Mouse (Mus musculus) liver, adult 2 months (tissue): ENCODE results near the gene Col4a1. TPM values are rescaled to one million over a fixed set of nuclear protein-coding genes. Genes with fewer than 3 reads are reported as not detected.

Experiments
- DNase-seq: peaks from one replicate; pipeline ENCODE4 v3.0.0-alpha.2; 2011; ENCODE audit warnings: low read depth, low spot score; ENCODE audit errors: extremely low read depth
- H3K27ac ChIP-seq: fragments of 200-500 bp; replicated peaks from 2 replicates; pipeline ENCODE4 v1.5.1; 2012; ENCODE audit warnings: low read depth, mild to moderate bottlenecking, control low read depth, inconsistent platforms, low read length; ENCODE audit not compliant: insufficient read depth
- H3K27me3 ChIP-seq: fragments of 200-500 bp; 2 replicates; pipeline ENCODE4 v1.6.1; 2012; ENCODE audit warnings: mild to moderate bottlenecking, moderate library complexity, low read length, inconsistent platforms; ENCODE audit not compliant: control insufficient read depth, insufficient read depth
- H3K36me3 ChIP-seq: fragments of 200-500 bp; 2 replicates; pipeline ENCODE4 v1.6.1; 2012; ENCODE audit warnings: low read length, inconsistent platforms; ENCODE audit not compliant: control insufficient read depth, insufficient read depth
- H3K4me1 ChIP-seq: fragments of 200-500 bp; 2 replicates; pipeline ENCODE4 v1.6.1; 2011; ENCODE audit warnings: low read length; ENCODE audit not compliant: control insufficient read depth, insufficient read depth
- H3K4me3 ChIP-seq: fragments of 200-500 bp; 2 replicates; pipeline ENCODE4 v1.5.1; 2011; ENCODE audit warnings: low read depth, mild to moderate bottlenecking, control low read depth, low read length, moderate library complexity; ENCODE audit not compliant: insufficient read depth
- H3K79me2 ChIP-seq: fragments of 200-500 bp; 2 replicates; pipeline ENCODE4 v1.6.1; 2012; ENCODE audit warnings: inconsistent platforms, mild to moderate bottlenecking, low read length, moderate library complexity; ENCODE audit not compliant: control insufficient read depth, insufficient read depth
- H3K9ac ChIP-seq: fragments of 200-500 bp; 2 replicates; pipeline ENCODE4 v1.6.1; 2012; ENCODE audit warnings: low read depth, mild to moderate bottlenecking, control low read depth, inconsistent platforms, low read length
- CTCF ChIP-seq: fragments of 200-500 bp; IDR thresholded peaks from 2 replicates; pipeline ENCODE4 v1.5.1; 2011; ENCODE audit warnings: low read depth, low read length, control low read depth
- POLR2A ChIP-seq: fragments of 200-500 bp; IDR thresholded peaks from 2 replicates; pipeline ENCODE4 v1.6.1; 2011; ENCODE audit warnings: low read length, control low read depth; ENCODE audit not compliant: insufficient read depth; ENCODE audit errors: extremely low read depth
- WGBS: fragments of 180-500 bp; shearing (Covaris S2); methylation state at CpG from one replicate; pipeline ENCODE4 v1.1.7; 2018; 5-methylcytosine and 5-hydroxymethylcytosine counted together
- polyA plus RNA-seq: library from polyadenylated mRNA; depleted of rRNA; stranded (reverse); fragments of >200 nt; gene quantifications from 2 replicates; pipeline ENCODE4 v1.2.3, GENCODE M21; 2012
- total RNA-seq: library from RNA; depleted of rRNA; stranded (reverse); fragments of >200 nt; gene quantifications from 2 replicates; pipeline ENCODE4 v1.2.3, GENCODE M21; 2014

Gene Col4a1
- total and polyA plus RNA-seq, 2 experiments, result 25.7 to 29.1 TPM

DNA sequence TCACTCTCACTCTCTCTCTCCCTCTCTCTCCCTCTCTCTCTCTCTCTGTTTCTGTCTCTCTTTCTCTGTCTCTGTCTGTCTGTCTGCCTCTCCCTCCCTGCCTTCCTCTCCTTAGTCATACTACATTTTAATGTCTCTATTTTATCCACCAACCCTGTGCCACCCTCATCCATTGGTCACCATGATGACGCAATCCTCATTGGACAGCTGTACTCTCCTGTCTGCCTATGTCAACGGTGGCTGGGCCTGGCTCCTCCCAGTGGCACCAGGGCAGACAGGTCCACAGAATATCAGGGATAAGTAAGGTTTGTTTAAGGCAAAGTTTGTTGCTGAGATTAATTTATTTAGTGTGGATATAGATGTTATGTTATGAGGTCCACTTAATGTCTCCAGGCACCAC is 143.2 kb downstream of the Col4a1 start:
- H3K9ac ChIP-seq, result no peak overlapping the region
- H3K36me3 ChIP-seq, result no peaks in the 10 kb centered on the region
- peaks cover 16% of the 10 kb centered on the region for H3K4me1 ChIP-seq
- TF ChIP-seq CTCF (peak; percentile 27; the same call in 1 of the 2 replicates), POLR2A (no peak)
- no peak overlapping the region for H3K4me3 ChIP-seq
- H3K27ac ChIP-seq, result no peak overlapping the region
- WGBS, result 23% methylated on average over 2 of the region's 2 CpGs
- H3K27me3 ChIP-seq, result no peaks in the 10 kb centered on the region
- DNase-seq, result peak; percentile 84
- H3K79me2 ChIP-seq, result no peaks in the 10 kb centered on the region

DNA sequence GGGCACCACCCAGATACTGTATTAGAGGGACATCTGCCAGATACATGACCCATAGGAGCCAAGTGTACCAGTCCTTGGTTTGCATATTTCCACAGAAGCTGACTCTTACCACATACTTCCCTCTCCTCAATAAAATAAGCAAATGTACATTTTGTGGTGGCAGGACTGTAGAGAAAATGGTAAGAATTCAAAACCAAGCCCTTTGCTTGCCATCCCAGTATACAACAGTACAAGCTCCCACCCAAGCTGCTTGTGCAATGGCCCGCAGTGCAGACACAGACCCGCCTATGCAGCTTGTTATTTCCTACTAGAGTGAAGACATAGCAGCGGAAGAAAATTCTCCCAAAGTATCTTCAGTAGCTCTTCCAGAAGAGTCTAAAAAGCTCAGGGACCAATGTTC is 143.8 kb downstream of the Col4a1 start:
- WGBS, result 86% methylated on average over 3 of the region's 3 CpGs
- Histone ChIP-seq H3K79me2 (no peaks in the 10 kb centered on the region), H3K9ac (no peak overlapping the region), H3K27me3 (no peaks in the 10 kb centered on the region), H3K27ac (no peak overlapping the region), H3K36me3 (no peaks in the 10 kb centered on the region), H3K4me3 (no peak overlapping the region), H3K4me1 (peaks cover 16% of the 10 kb centered on the region)
- no peak for DNase-seq
- no peak for TF ChIP-seq POLR2A
- TF ChIP-seq CTCF, result no peak

DNA sequence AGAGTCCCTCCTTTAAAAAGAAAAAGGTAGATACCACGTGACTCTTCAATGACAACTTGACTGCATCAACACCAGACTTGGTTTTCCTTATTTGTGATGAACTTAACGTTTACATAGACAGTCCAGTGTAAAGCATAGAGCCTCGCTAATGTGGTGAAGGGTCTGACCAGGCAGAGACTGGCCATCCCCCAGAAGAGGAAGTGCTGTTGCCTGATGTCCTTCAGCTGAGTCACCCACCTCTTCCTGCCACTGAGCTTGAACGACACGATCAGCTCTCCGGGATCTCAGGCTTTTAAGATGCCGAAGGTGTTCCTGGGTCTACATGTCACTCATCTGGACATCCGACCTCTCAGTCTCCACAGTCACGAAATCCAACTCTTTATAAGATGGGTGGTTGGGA is 144.7 kb downstream of the Col4a1 start:
- WGBS, result 80% methylated on average over 9 of the region's 9 CpGs
- no peaks in the 10 kb centered on the region for H3K79me2 ChIP-seq

DNA sequence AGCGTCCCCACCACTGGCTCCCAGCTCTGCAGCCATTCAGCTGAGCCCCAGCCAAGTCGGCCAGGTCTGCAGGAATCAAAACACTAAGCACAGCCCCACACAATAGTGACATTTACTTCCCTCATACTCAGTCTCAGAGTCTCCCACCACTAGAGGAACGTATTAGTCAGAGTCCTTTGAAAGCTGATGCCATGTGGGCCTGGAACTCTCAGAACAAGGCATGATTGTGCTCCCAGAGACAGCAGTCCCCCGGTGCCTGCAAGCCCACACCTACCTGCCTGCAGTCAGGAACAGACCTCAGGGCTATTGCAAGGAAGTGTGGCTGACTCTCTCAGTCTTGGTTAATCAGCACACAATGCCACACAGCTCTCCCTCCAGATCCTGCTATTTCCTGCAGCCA is 147.0 kb downstream of the Col4a1 start:
- no peaks in the 10 kb centered on the region for H3K36me3 ChIP-seq
- H3K4me1 ChIP-seq, result peaks cover 2% of the 10 kb centered on the region; the same call in 1 of the 2 replicates
- no peak for TF ChIP-seq CTCF
- no peak for TF ChIP-seq POLR2A
- DNase-seq, result no peak
- 78% methylated on average over 4 of the region's 4 CpGs for WGBS
- H3K9ac ChIP-seq, result no peak overlapping the region
- no peaks in the 10 kb centered on the region for H3K79me2 ChIP-seq
- no peaks in the 10 kb centered on the region for H3K27me3 ChIP-seq
- H3K27ac ChIP-seq, result no peak overlapping the region
- no peak overlapping the region for H3K4me3 ChIP-seq

More for the DNA sequence above, 144.7 kb downstream of the Col4a1 start:
- no peaks in the 10 kb centered on the region for H3K27me3 ChIP-seq
- H3K4me1 ChIP-seq, result peaks cover 11% of the 10 kb centered on the region
- TF ChIP-seq POLR2A (no peak), CTCF (no peak)
- H3K4me3 ChIP-seq, result no peak overlapping the region
- DNase-seq, result no peak
- H3K9ac ChIP-seq, result no peak overlapping the region
- no peaks in the 10 kb centered on the region for H3K36me3 ChIP-seq
- no peak overlapping the region for H3K27ac ChIP-seq

DNA sequence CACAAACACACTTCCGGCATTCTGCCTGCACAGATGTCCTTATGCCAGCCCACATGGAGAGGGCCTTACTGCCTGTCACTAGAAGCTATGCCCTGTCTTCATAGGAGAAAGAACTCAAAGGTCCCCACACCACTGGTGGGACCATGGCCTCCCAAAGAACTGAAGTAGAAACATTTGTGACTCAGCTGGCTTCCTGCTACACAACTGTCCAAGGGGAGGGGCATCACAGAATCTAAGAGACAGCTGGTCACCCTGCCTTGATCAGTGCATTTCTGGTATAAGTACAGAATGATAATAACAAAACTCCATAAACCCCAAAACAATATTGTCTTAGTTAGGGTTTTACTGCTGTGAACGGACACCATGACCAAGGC is 156.3 kb downstream of the Col4a1 start:
- no peak for TF ChIP-seq CTCF
- H3K9ac ChIP-seq, result no peak overlapping the region
- no peaks in the 10 kb centered on the region for H3K79me2 ChIP-seq
- no peak for DNase-seq
- H3K4me3 ChIP-seq, result no peak overlapping the region
- no peaks in the 10 kb centered on the region for H3K36me3 ChIP-seq
- no peak overlapping the region for H3K27ac ChIP-seq
- no peaks in the 10 kb centered on the region for H3K4me1 ChIP-seq
- no peaks in the 10 kb centered on the region for H3K27me3 ChIP-seq
- 92% methylated on average over 2 of the region's 2 CpGs for WGBS

DNA sequence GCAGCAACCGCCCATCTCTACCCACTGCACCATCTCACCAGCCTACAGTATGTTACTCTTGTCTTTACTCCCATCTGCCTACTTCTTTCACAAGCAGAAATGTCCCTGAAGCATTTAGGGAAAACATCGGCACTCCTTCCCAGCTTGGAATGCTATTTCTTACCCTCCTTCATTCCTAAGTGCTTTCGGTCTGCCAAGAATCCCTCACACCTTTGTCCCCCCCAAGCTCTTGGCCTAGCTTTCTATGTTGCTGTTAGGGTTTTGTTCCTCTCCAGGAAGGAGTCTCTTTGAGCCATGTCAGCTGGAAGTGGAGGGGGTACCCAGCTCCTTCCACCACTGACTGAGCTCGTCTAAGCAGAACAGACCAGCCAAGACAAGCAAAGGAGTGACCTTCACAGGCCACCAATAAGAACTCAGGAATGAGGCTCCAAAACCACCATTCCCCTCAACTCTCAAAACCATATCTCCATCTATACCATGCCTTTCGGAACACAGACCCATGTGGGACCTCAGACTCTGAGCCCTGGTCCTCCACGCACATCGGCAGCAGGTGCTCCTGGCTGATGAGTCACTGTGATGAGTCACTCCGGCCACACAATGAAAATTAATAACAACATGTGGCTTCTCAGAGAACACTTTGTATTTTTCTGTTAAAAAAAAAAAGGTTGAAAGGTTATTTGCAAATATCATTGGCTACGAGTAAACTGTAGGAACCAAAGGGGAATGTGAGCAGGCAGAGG is 156.9 kb downstream of the Col4a1 start:
- no peaks in the 10 kb centered on the region for H3K36me3 ChIP-seq
- 92% methylated on average over 9 of the region's 9 CpGs for WGBS
- no peak overlapping the region for H3K27ac ChIP-seq
- TF ChIP-seq CTCF, result no peak
- TF ChIP-seq POLR2A, result no peak
- H3K9ac ChIP-seq, result no peak overlapping the region
- H3K27me3 ChIP-seq, result no peaks in the 10 kb centered on the region
- H3K4me1 ChIP-seq, result no peaks in the 10 kb centered on the region
- H3K4me3 ChIP-seq, result no peak overlapping the region
- no peaks in the 10 kb centered on the region for H3K79me2 ChIP-seq
- DNase-seq, result no peak
